Mouse (Mus musculus): ENCODE measurements around the gene Asap2. TPM values are rescaled to one million over a fixed set of nuclear protein-coding genes. Genes with fewer than 3 reads are reported as not detected.
"Not testable (repeated sequence)": the region's sequence is repeated elsewhere in the genome, so short reads cannot be mapped to it uniquely, and the experiment has no call there.

Asap2 gene
- 10 to 100 TPM; 10.5 to 10.9 TPM for total RNA-seq (2021)

DNA sequence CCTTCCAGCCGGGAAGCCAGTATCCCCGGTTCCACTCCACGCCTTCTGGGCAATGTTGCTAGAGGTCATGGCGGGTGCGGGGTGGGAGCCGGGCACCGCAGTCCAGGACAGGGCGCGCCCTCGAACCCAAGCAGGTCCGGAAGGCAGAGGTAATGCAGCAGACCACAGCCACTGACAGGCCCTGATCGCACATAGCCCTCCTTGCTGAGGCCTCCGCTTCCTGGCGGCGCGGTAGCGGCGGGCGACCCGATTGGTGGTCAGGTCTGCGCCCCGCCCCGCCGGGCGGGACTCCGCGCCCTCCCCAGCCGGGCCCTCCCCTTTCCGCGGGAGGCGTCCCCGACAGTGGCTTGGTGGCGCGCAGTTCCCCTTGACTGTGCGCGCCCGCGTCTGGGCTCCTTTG is at the start of gene Asap2:
Gene Asap2, plus strand, starts transcription at position 328 of the 400 bp plus-strand sequence.
- peak; percentile 52 to 65 for DNase-seq

DNA sequence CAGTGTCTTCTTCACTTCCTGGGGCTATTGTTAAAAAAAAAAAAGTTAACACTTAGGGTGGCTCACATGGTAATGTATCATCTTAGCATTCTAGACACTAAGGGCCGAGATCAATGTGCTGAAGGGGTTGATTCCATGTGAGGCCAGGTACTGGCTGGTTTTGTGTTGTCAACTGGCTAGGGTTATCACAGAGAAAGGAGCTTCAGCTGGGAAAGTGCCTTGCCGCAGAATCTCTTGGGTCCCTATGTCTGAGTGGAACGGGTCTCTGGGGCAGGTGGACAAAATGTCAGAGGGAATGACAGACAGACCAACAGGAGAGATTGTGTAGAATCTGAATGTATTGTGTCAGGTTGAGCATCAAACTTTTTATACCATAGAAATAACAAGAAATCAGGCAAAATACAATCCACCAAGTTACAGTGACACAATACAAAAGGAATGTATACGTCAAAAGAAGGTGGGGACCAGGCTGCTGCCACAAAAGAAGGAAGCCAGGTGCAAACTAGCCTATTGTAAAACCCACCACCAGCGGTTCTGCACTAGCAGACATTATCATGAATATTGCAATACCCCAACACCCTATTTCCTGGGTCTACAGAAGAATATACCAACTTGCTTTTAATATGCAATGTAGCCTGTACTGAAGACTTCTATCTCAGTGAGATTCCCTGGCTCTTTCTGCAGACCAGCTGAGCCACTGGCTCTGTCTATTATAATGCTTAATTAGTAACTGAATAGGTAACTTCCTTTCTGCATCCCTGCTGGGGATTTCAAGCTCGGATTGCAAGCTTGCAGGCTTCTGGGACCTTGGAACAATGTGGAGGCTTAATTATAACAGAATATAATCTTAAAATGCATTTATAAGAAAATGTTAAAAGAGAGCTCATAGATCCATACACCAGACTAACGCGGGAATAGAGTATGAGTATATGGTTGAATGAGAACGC is 42.9 kb upstream of the Asap2 start:
- intact Hi-C loops (cut with DNase I); DNase-seq: not testable (repeated sequence)

More for the DNA sequence above, at the start of gene Asap2:
- intact Hi-C loops (cut with DNase I) = not testable (repeated sequence)

DNA sequence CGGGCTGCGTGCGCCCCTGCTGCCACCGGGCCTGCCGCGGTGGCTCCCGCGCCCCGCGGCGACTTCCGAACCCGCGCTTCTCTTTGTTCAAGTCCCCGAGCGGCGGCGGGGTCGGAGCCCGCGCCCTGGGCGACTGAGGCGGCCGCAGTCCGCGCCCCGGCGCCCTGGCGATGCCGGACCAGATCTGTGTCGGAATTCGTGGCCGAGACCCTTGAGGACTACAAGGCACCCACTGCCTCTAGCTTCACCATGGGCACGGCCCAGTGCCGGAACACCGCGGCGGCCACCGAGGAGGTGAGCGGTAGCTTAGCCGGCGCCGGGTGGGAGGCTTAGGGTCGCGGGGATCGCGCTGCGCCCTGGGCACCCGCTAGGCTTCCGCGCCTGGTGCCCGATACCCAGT is 320 bp downstream of the Asap2 start:
- intact Hi-C loops (cut with DNase I) = not testable (repeated sequence)
- peak in 1 of 2 experiments; percentile 9 for DNase-seq

DNA sequence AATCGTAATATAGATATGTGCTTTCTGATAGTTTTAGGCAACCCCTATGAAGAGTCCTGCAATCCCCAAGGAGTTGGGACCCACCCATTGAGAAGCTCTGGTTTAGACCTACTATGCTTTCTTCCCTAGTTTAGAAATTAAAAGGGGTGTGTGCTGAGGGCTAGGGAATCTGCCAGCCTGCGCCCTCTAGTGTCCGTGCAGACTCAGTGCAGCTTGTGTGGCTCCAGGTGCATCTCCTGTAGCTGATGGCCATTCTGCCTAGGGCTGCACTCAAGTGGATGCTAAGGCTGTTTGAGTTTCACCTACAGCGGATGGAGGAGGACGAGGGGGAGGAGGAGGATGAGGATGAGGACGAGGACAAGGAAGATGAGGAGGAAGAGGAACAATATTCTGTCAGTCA is 40.6 kb downstream of the Asap2 start:
- not testable (repeated sequence) for DNase-seq
- intact Hi-C loops (cut with DNase I) = loop anchor here (10.0 kb wide), 1 partner anchor 376 kb away; no protein-coding TSS in a partner anchor

DNA sequence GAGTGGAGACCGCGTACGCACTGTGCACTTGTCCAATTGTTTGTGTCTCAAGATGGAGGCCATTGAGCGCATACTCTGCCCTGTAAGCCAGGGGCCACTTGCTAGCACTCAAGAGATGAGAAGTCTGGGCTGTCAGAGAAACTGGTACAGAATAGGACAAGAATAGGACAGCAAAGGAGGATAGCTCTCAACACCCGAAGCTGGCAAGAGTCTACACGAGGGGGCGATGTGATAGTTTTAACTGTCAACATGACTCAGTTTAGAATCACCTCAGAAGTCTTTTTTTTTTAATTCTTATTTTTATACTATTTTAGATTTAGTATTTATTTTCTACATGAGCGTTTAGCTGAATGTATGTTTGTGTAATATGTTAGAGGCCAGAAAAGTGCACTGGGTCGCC is 56.5 kb downstream of the Asap2 start:
- intact Hi-C loops (cut with DNase I) = not testable (repeated sequence)

DNA sequence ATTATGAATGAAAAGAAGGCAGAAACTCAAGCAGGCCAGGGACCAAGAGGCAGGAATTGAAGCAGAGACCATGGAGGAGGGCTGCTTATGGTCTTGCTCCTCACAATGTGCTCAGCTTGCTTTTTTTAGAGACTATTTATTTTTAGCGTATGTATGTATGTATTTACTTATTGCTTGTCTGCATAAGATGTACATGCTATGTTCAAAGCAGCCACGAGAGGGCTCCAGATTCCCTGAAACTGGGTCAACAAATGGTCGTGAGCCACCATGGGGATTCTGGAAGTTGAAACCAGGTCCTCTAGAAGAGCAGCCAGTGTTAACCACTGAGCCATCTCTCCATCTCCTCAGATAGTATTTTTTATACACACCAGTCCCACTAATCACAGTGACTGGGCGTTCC is 85.5 kb downstream of the Asap2 start:
- intact Hi-C loops (cut with DNase I) = loop anchor here (2.0 to 10.0 kb wide), 3 partner anchors 151 to 539 kb away; no protein-coding TSS in a partner anchor
- DNase-seq = peak; percentile 81 to 85

More for the DNA sequence above, 56.5 kb downstream of the Asap2 start:
- DNase-seq = not testable (repeated sequence)

DNA sequence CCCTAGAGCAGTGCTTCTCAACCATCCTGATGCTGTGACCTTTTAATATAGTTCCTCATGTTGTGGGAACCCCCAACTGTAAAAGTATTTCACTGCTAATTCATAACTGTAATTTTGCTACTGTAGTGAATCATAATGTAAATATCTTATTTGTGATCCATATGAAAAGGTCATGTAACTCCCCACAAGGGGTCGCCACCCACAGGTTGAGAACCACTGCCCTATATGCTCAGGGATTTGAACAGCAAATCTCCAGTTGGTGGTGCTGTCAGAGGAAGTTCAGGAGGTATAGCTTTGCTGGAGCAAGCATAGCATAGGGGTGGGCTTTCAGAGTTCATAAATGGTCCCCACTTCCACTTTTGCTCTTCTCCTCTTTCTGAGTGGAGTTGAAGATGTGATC is 99.9 kb downstream of the Asap2 start:
- DNase-seq; intact Hi-C loops (cut with DNase I): not testable (repeated sequence)

DNA sequence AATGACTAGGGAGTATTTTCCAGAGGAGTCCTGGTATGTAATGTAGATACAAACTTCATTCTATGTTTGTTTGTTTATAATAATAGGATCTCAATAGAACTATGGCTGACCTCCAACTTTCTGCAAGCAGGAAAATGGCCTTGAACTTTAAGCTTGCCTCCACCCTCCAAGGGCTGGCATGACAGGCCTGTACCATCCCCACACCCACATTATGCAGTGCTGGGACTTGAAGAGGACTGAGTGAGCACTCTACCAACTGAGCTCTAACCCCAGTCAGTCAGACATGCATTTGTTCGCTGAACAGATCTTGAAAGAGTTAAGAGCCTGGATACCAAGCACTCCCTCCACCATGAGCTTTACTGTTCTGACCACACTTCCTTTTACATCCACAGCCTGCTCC is 102.2 kb downstream of the Asap2 start:
- intact Hi-C loops (cut with DNase I); DNase-seq: not testable (repeated sequence)

DNA sequence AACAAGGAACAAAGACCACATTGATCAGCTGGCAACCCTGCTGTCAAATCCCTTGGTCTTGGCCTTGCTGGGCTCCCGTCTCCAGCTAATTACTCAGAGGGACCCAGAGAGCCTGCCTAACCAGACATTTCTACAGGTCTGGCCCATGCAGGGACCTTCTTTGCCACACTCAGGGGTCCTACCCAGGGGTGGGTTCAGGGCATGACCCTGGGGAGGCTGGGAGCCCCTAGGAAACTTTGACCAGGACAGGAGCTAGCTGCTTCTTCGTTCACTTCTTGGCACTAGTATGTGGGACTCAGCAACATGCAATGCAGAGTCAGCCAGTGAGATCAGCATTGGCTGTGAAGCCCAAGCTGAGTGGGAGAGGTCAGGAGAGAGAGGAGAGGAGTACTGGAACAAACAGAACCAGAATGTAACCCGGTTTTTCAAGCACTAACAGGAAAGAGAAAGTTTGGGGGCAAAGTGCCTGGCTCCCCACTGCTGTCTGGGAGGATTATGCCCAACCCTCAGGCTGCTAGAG is 107.6 kb downstream of the Asap2 start:
- peak in 1 of 2 experiments; percentile 23 for DNase-seq

DNA sequence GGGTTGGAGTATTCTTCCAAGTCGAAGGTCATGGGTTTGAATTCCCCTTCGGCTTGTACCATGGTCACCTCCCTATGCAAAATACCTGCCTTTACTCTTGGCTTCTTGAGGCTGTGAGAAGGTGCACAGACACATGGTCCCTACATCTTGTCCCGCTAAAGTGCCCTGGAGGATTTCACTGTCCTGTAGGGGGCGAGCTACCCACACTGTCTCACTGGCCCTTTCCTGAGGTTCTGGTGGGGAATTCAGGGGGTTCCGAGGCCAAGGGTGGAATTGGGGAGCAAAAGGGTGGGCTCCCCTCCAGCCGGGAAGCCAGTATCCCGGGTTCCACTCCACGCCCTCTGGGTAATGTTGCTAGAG is 120.8 kb downstream of the Asap2 start:
- intact Hi-C loops (cut with DNase I) = loop anchor here (1.0 to 5.0 kb wide), 4 partner anchors 56 to 156 kb away; no protein-coding TSS in a partner anchor
- DNase-seq = not testable (repeated sequence)

More for the DNA sequence above, 107.6 kb downstream of the Asap2 start:
- intact Hi-C loops (cut with DNase I) = not testable (repeated sequence)

DNA sequence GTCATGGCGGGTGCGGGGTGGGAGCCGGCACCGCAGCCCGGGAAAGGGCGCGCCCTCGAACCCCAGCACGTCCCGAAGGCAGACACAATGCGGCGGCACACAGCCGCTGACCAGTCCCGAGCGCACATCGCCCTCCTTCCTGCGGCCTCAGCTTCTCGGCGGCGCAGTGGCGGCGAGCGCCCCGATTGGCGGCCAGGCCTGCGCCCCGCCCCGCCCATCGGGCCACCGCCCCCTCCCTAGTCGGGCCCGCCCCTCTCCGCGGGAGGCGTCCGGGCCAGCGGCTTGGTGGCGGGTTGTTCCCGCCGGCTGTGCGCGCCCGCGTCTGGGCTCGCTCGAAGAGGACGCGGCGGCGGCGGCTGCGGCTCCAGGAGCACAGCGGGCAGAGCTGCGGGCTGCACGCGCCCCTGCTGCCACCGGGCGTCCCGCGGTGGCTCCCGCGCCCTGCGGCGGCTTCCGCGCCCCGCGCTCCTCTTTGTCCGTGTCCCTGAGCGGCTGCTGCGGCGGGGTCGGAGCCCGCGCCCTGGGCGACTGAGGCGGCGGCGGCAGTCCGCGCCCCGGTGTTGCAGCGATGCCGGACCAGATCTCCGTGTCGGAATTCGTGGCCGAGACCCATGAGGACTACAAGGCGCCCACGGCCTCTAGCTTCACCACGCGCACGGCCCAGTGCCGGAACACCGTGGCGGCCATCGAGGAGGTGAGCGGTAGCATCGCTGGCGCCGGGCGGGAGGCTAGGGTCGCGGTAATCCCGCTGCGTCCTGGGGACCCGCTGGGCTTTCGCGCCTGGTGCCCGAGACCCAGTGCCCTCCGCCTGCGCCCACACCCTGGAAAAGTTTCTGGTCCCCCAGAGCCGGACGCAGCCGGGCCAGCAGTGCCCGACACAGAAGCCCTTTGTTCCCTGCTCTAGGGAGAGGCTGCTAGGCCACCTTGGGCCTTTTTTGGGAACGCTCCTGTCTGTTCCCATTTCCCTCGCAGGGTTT is 121.5 kb downstream of the Asap2 start:
- intact Hi-C loops (cut with DNase I) = loop anchor here (1.0 to 5.0 kb wide), 4 partner anchors 56 to 155 kb away; no protein-coding TSS in a partner anchor
- DNase-seq = peak; percentile 83 to 86

DNA sequence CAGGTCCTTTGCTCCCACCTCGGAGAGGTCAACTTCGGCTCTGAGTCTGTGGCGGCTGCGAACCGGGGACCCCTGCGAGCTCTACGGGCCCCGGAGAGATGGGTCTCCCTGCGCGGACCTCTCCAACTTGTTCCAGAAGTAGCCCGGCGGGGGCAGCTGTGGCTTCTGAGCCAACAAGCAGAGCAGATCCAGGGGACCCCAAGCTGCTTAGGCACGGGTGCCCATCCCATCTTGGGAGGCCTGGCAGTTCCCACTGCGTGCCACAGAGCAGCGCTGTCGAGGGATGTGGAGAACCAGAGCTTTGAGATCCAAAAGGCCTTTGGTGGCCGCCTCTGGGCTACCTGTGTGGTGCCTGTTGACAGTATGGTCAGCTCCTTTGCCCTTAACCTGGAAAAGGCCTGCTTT is 122.2 kb downstream of the Asap2 start:
- intact Hi-C loops (cut with DNase I) = loop anchor here (5.0 kb wide), 1 partner anchor 55 kb away; no protein-coding TSS in a partner anchor
- peak; percentile 60 to 61 for DNase-seq

DNA sequence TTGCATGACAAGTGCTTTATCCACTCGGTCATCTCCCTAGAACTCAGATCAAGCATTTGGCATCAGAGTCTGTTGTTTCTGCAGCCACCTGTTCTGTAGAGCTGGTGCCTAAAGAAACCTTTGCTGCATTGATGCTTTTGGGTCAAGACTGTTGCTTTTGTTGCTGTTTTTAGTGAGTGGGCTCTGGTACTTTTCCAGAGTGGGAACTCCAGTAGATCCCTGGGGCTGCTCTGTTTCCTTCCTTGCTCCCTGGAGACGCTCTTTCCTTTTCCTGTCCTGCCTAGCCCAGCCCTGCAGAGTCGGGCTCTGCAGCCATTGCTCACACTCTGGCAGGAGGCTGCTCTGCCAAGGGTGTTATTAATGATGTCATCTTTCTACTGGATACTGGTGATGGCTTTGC is 129.2 kb downstream of the Asap2 start:
- DNase-seq = peak in 1 of 2 experiments; percentile 53
- intact Hi-C loops (cut with DNase I) = loop anchor here (2.0 kb wide), 1 partner anchor 15 kb away; no protein-coding TSS in a partner anchor

DNA sequence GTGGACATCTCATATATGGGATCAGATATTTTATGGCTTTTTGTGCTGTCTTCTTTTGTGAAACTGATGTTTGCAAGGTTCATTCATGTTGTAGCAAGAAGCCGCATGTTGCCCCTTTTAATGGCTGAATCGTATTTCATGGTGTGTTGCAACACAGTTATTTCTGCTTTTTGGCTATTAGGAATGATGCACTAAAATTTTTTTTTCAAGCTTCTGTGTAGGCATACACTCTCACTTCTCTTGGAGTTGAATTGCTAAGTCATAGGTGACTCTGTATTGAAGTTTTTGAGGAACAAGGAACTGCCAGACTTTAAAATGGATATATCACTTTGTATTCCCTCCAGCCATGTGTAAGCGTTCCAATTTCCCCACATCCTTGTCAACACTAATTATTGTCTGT is 132.6 kb downstream of the Asap2 start:
- intact Hi-C loops (cut with DNase I) = no loop called here
- no peak for DNase-seq

DNA sequence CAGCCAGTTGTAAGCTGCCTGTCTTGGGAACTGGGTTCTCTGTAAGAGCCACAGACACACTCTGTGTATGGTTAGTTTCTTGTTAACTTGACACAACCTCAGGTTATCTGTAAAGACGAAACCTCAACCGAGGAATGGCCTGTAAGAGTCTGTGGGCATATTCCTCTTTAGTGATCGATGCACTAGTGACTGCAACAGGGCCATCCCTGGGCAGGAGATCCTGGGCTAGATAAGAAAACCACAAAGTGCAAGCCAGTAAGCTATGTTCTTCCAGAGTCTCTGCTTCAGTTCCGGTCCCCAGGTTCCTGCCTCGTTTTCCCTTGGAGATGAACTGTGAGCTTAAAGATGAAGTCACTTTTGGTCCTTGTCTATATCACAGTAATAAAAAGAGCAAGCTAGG is 133.4 kb downstream of the Asap2 start:
- intact Hi-C loops (cut with DNase I) = no loop called here

DNA sequence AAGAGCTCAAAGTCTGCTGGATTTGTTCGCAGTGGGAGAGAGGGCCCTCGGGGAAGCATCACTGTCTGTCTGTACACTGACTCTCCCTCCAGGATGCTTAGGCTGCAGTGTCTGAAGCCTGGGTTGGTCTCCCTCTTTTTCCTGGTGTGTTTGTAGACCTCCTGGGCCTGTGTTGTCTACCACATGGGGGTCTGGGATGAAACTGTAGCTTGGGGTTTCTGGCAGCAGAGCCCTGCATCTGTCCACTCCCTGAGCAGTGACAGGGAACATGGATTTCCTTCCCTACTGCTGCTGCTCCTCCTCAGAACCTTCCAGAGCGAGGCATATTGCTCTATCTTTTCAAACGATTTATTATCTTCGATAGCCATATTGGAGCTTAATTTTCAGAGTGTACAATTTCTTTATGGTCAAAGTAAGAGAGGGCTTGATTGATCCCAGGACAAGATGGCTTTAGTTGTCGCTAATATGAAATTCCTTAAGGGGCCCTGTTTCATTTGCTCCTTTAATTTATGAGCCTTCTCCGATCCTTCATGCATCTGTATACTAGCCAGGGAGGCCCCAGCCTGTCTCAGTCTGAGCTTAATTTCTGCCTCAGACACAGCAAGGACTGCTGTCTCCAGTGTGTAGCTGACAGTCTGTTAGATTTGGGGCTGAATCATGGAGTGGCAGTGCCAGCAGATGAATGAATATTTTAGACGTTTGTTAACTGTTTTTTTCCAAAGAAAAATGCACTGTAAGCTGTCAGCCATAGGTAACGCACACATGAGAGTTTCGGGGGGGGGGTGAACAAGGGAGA is 135.6 kb downstream of the Asap2 start:
- intact Hi-C loops (cut with DNase I) = no loop called here
- no peak for DNase-seq

More for the DNA sequence above, 133.4 kb downstream of the Asap2 start:
- DNase-seq = no peak

DNA sequence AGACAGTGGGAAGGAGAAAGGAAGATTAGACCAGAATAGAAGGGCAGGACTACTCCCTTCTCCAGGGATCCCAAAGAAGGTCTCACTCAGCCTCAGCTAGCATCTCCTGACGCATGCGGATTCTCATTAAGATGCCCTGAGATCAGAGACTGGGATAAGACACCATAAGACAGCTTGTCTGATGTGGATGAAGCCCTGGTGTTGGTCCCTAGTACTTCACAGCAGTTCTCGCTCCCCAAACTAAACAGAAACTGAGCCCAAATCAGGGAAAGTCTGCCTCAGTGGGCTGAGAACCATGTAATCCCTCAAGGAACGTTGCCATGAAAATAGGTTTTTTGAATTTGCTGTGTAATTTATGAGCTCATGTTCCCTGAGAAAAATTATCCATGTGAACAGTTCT is 136.3 kb downstream of the Asap2 start:
- intact Hi-C loops (cut with DNase I) = no loop called here
- no peak for DNase-seq

DNA sequence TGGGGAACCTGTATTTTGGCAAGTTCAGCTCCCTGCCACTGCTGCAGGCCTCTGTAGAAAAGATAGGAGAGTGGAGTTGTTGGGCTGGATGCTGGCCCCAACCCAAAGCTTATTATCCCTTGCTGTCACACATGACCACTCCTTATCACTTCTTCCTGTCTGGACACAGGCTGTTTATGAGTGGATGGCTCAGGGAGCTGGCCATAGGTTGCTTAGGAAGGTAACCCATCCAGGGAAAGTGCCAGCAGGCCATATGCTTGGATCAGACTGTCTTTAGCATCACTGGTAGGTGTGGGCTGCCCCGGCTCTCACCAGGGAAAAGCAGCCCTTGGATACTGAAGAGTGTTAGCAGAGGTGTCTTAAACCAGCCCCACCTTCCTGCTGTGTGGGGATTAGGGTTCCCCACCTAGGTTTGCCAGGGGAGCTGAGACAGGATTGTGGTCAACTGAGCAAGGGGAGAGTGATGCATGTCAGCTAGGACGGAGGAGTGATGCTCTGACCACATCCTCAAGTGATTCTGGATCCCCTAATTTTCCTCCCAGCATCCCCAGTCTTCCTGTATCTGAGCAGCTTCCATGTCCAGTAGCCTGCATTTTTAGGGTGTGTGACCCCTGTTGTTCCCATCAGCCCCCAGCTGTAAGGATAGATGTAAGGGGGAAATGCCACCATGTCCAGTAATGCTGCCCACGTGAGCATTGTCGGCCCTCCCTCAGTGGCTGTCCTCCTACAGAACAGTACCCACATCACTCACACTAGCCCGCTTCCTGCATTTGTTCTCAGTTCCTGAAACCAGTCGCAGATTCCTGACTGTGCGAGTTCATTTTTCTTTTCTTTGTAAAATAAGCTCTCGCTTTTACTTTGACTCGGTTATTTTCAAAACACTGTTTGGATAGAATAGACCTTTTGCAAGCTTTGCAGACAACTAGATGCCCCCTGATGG is 138.9 kb downstream of the Asap2 start:
- intact Hi-C loops (cut with DNase I) = no loop called here
- no peak for DNase-seq

Data from heart, postnatal 36 days (tissue).